Mouse (Mus musculus): ENCODE measurements at regions not wholly inside any gene's neighbourhood (a gene's known extent, or its start where the extent isn't known, plus 50 kb on each side); places are given as distances from the start of the nearest gene placed in this dataset.

DNA sequence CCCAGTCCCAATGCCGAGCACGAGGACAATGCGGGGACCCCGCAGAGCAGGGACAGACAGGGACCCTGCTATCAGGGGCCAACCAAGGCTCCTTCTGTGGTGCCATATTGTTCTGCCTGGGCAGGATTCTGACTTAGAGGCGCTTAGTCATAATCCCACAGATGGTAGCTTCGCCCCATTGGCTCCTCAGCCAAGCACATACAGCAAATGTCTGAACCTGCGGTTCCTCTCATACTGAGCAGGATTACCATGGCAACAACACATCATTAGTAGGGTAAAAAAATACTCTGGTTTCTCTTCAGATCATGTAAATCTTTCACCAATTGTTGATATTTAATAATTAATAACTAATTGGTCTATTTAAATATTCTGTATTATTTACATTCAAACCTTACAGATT, 2140.3 kb upstream of the Cdh20 start:
- DNase-seq, result peak; percentile 96

DNA sequence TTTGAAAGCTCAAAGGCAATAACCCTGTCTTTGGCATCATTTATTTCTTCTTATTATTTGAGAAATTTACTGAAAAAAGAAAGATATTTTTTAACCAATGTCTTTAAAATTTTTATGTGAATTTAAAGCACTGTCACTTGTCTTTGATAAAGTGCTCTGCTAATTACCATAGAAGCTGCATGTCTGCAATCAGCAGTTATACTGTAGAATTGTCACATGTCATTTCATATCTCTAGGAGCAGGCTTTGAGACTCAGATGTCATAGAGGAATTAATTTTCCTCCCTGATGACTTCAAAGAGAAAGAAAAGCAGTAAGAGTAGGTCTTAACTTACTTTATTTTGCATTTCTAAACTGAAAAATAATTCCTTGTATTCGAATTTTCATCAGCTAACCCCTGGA, 2123.9 kb upstream of the Cdh20 start:
- no peak for DNase-seq

DNA sequence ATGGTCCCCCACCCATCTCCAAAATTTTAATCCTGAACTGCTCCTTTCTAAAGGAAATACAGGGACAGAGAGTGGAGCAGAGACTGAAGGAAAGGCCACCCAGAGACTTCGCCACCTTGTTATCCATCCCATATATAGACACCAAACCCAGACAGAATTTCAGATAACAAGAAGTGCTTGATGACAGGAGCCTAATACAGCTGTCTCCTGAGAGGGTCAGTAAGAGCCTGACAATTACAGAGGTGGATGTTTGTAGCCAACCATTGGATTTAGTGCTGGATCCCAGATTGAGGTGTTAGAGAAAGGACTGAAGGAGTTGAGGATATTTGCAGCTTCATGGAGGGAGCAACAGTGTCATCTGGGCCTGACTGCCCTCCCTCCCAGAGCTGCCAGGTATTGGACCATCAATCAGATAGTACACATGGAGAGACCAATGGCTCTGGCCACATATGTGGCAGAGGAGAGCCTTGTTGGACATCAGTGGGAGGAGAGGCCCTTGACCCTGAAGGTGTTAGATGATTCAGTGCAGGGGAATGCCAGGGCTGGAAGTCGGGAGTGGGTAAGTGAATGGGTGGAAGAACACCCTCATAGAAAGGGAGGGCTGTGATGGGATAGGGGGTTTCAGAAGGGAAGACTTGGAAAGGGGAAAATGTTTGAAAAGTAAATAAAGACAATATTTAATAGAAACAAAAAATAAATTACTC, 2080.8 kb upstream of the Cdh20 start:
- DNase-seq, result no peak

DNA sequence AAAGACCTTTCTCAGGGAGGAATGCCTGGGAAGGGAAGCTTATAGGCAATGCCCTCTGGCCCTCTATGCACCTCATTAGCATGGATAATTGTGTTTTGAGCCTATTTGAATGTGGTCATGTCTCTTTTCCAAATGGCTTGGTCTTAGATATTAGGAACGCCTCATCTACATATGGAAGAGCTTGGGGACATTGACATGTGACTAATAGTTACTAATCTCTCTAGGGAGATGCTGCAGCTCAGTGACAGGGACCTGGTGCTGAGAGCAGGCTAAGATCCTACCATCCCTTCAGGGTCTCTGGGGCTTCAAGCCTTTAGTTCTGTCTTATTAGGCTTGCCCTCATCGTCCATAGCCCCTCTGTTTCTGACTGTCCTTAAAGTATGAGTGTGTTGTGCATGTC, 2051.9 kb upstream of the Cdh20 start:
- DNase-seq, result no peak

DNA sequence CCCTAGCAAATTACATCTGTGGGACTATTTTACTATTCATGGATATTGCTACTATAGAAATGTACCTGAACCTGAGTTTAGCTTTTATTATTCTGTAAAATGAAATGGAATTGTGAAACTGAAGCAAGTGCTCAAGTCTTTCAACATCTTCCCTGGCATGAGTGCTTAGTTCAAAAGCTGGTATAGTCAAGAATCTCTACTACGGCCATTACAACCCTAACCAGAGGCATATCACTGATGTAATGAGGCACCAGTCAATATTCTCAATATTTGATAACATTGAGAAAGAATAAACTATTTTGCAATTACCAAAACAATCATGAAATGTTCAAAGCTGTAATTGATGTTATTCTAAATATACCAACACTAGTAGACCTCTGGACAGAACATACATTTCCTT, 2034.3 kb upstream of the Cdh20 start:
- DNase-seq, result no peak

DNA sequence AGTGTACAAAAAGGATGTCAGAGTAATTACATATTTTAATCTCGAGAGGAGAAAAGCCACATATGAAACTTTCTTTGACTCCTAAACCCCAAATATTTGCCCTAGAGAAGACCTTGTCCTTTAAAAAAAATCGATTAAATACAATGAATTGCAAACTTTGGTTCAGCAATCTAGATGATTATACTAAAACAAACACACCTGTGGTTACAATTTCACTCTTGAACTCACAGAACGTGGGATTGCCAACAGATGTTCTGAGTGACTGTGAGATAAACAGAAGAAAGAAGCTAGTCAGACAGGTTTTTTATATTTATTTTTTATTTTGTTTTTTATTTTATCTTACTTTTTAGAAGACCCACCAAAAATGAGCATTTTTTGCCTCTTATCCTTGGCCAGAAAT, 2032.9 kb upstream of the Cdh20 start:
- no peak for DNase-seq

DNA sequence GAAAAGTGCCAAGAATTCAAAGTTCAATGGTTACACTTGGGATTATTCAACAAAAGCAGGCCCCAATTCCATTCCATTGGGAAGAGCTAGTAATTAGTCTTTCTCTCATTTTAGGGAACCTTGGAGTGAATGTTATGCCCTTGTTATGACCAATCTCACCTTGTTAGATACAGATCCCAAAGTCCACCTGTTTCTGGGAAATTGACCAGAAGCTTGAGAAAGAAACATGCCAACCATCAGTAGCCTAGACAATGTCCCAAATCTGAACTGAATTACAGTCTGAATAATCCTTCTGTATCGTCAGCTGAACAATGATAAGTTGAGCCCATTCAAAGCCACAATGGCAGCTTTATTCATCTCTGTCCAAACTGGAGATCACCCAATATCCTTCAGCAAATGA, 2010.4 kb upstream of the Cdh20 start:
- DNase-seq, result no peak
